Mouse (Mus musculus) kidney, postnatal 0 days (tissue): Measurements from ENCODE around the gene Sdsl. TPM values are rescaled to one million over a fixed set of nuclear protein-coding genes. Genes with fewer than 3 reads are reported as not detected.

ENCODE experiments used
- ATAC-seq: fragments of 200-750 bp; cut with Nextera tagmentation; replicated peaks from 2 replicates; pipeline ENCODE4 v1.8.0; 2017; ENCODE audit warnings: low read depth, moderate number of reproducible peaks, moderate TSS enrichment, moderate library complexity; ENCODE audit not compliant: low FRiP score
- DNase-seq: peaks from one replicate; pipeline ENCODE4 v3.0.0-alpha.2; 2016; ENCODE audit warnings: low spot score
- H3K27ac ChIP-seq: fragments of 300-500 bp; sonication (generic); 2 replicates; pipeline ENCODE4 v1.5.1; 2014; ENCODE audit warnings: mild to moderate bottlenecking
- H3K27me3 ChIP-seq: fragments of 300-500 bp; sonication (generic); 2 replicates; pipeline ENCODE4 v1.6.1; 2014; ENCODE audit warnings: low read length, mixed read lengths; ENCODE audit not compliant: insufficient read depth
- H3K36me3 ChIP-seq: fragments of 300-500 bp; sonication (generic); 2 replicates; pipeline ENCODE4 v1.6.1; 2014; ENCODE audit warnings: low read length, mixed read lengths; ENCODE audit not compliant: insufficient read depth
- H3K4me1 ChIP-seq: fragments of 300-500 bp; sonication (generic); replicated peaks from 2 replicates; pipeline ENCODE4 v1.6.1; 2014; ENCODE audit warnings: antibody characterized with exemption, low read length, mixed read lengths; ENCODE audit not compliant: insufficient read depth
- H3K4me2 ChIP-seq: fragments of 300-500 bp; sonication (generic); 2 replicates; pipeline ENCODE4 v1.6.1; 2014; ENCODE audit warnings: mild to moderate bottlenecking, low read length, moderate library complexity, mixed read lengths
- H3K4me3 ChIP-seq: fragments of 300-500 bp; sonication (generic); replicated peaks from 2 replicates; pipeline ENCODE4 v1.5.1; 2014; ENCODE audit warnings: low read depth, low read length
- H3K9ac ChIP-seq: fragments of 300-500 bp; sonication (generic); 2 replicates; pipeline ENCODE4 v1.6.1; 2014; ENCODE audit warnings: low read depth, low read length
- H3K9me3 ChIP-seq: fragments of 300-500 bp; sonication (generic); replicated peaks from 2 replicates; pipeline ENCODE4 v1.6.1; 2016; ENCODE audit warnings: low read length, inconsistent platforms, mixed read lengths
- CTCF ChIP-seq: IDR thresholded peaks from 2 replicates; pipeline ENCODE4 v1.5.1; 2016; ENCODE audit warnings: antibody characterized with exemption, low read depth, mild to moderate bottlenecking, moderate library complexity
- WGBS: fragments of 180-500 bp; shearing (Covaris S2); extraction: QIAGEN DNeasy Blood & Tissue Kit; methylation state at CpG from one replicate; pipeline ENCODE4 v1.1.7; 2014; 5-methylcytosine and 5-hydroxymethylcytosine counted together
- polyA plus RNA-seq: library from polyadenylated mRNA; unstranded; fragments of >200 nt; fragmentation: Nextera tagmentation; extraction: Ambion mirVana; gene quantifications from 2 replicates; pipeline ENCODE4 v1.2.1, GENCODE M21; 2015

Sdsl gene
- polyA plus RNA-seq, 1 experiment from 2014 or later: 12.0 TPM

GRCm38 (mm10) chr5:120512911-120513555, 40.4 kb upstream of the Sdsl start:
- Histone ChIP-seq H3K9me3 (no peaks in the 10 kb centered on the region), H3K27me3 (no peaks in the 10 kb centered on the region), H3K4me2 (peak overlapping the region; percentile 39), H3K36me3 (no peaks in the 10 kb centered on the region), H3K4me3 (no peak overlapping the region), H3K27ac (peak overlapping the region; percentile 71), H3K9ac (0 out of 2 replicates have a peak overlapping the region, but pooled peaks have one; percentile 18), H3K4me1 (peaks cover 28% of the 10 kb centered on the region)
- DNase-seq: peak; percentile 27
- no peak for TF ChIP-seq CTCF
- WGBS: 43% methylated on average over 15 of the region's 15 CpGs
- ATAC-seq: no peak

GRCm38 (mm10) chr5:120511643-120512220, 39.1 kb upstream of the Sdsl start:
- DNase-seq: peak; percentile 34
- peak overlapping the region; percentile 27; the same call in 1 of the 2 replicates for H3K27ac ChIP-seq
- peak overlapping the region; percentile 41 for H3K9ac ChIP-seq

GRCm38 (mm10) chr5:120510982-120511642, 38.5 kb upstream of the Sdsl start, which contains the start of gene Slc8b1:
Gene Slc8b1 (plus strand): TSS chr5:120511168.
- H3K9ac ChIP-seq: peak within 1 kb of the TSS; percentile 41
- H3K4me3 ChIP-seq: peak within 1 kb of the TSS; percentile 49
- H3K4me1 ChIP-seq: peaks cover 26% of the 10 kb centered on the region
- H3K27ac ChIP-seq: peak within 1 kb of the TSS; percentile 27; the same call in 1 of the 2 replicates
- under 1% methylated on average over 33 of the region's 36 CpGs for WGBS
- no peaks in the 10 kb centered on the region for H3K36me3 ChIP-seq
- peak; percentile 10; the same call in 1 of the 2 replicates for TF ChIP-seq CTCF
- no peaks in the 10 kb centered on the region for H3K9me3 ChIP-seq
- DNase-seq (peak; percentile 97), ATAC-seq (peak; percentile 90)
- H3K4me2 ChIP-seq: peak within 1 kb of the TSS; percentile 61
- H3K27me3 ChIP-seq: no peaks in the 10 kb centered on the region

More at GRCm38 (mm10) chr5:120511643-120512220, 39.1 kb upstream of the Sdsl start:
- H3K4me1 ChIP-seq: peaks cover 28% of the 10 kb centered on the region
- peak overlapping the region; percentile 61 for H3K4me2 ChIP-seq
- WGBS: 21% methylated on average over 14 of the region's 14 CpGs
- no peaks in the 10 kb centered on the region for H3K9me3 ChIP-seq
- TF ChIP-seq CTCF: no peak
- peak overlapping the region; percentile 49 for H3K4me3 ChIP-seq
- ATAC-seq: no peak
- H3K36me3 ChIP-seq: no peaks in the 10 kb centered on the region
- no peaks in the 10 kb centered on the region for H3K27me3 ChIP-seq

GRCm38 (mm10) chr5:120507311-120507710, 34.7 kb upstream of the Sdsl start:
- ATAC-seq: no peak
- Histone ChIP-seq H3K27me3 (no peaks in the 10 kb centered on the region), H3K4me3 (no peak overlapping the region), H3K36me3 (no peaks in the 10 kb centered on the region), H3K4me1 (peaks cover 11% of the 10 kb centered on the region), H3K9ac (no peak overlapping the region), H3K9me3 (no peaks in the 10 kb centered on the region), H3K4me2 (no peak overlapping the region), H3K27ac (no peak overlapping the region)
- no peak for DNase-seq
- no peak for TF ChIP-seq CTCF
- WGBS: 57% methylated on average over 4 of the region's 4 CpGs

GRCm38 (mm10) chr5:120506490-120506889, 33.9 kb upstream of the Sdsl start:
- no peak for TF ChIP-seq CTCF
- WGBS: 51% methylated on average over 9 of the region's 9 CpGs
- no peak overlapping the region for H3K4me3 ChIP-seq
- H3K4me2 ChIP-seq: no peak overlapping the region
- ATAC-seq (no peak), DNase-seq (peak; percentile 32)
- H3K36me3 ChIP-seq: no peaks in the 10 kb centered on the region
- no peaks in the 10 kb centered on the region for H3K9me3 ChIP-seq
- no peaks in the 10 kb centered on the region for H3K27me3 ChIP-seq
- no peak overlapping the region for H3K27ac ChIP-seq
- H3K4me1 ChIP-seq: peaks cover 16% of the 10 kb centered on the region; the same call in 1 of the 2 replicates
- H3K9ac ChIP-seq: no peak overlapping the region

- Histone ChIP-seq H3K9me3 (no peaks in the 10 kb centered on the region), H3K4me1 (peaks cover 16% of the 10 kb centered on the region; the same call in 1 of the 2 replicates), H3K4me2 (no peak overlapping the region), H3K36me3 (no peaks in the 10 kb centered on the region), H3K9ac (no peak overlapping the region), H3K27ac (no peak overlapping the region), H3K4me3 (no peak overlapping the region), H3K27me3 (no peaks in the 10 kb centered on the region)
- no peak for TF ChIP-seq CTCF
- 66% methylated on average over 9 of the region's 9 CpGs for WGBS
- DNase-seq (no peak), ATAC-seq (no peak)
Observed at GRCm38 (mm10) chr5:120505781-120506180, 33.2 kb upstream of the Sdsl start.
